Mouse (Mus musculus) limb, embryonic 15.5 days (tissue): ENCODE measurements around the gene Kin. TPM values are rescaled to one million over a fixed set of nuclear protein-coding genes. Genes with fewer than 3 reads are reported as not detected.

ENCODE experiments used
- ATAC-seq: fragments of 200-750 bp; cut with Nextera tagmentation; 2 replicates; pipeline ENCODE4 v1.8.0; 2017; ENCODE audit warnings: low read depth, moderate TSS enrichment; ENCODE audit not compliant: insufficient number of reproducible peaks, low FRiP score, low TSS enrichment
- H3K27ac ChIP-seq: fragments of 300-500 bp; sonication (generic); 2 replicates; pipeline ENCODE4 v1.5.1; 2015; ENCODE audit warnings: moderate library complexity, mild to moderate bottlenecking, inconsistent platforms
- H3K27me3 ChIP-seq: fragments of 300-500 bp; sonication (generic); 2 replicates; pipeline ENCODE4 v1.6.1; 2015; ENCODE audit warnings: inconsistent platforms
- H3K36me3 ChIP-seq: fragments of 300-500 bp; sonication (generic); 2 replicates; pipeline ENCODE4 v1.6.1; 2015; ENCODE audit warnings: inconsistent platforms
- H3K4me1 ChIP-seq: fragments of 300-500 bp; sonication (generic); 2 replicates; pipeline ENCODE4 v1.6.1; 2015; ENCODE audit warnings: inconsistent platforms
- H3K4me2 ChIP-seq: fragments of 300-500 bp; sonication (generic); 2 replicates; pipeline ENCODE4 v1.6.1; 2015; ENCODE audit warnings: mild to moderate bottlenecking, inconsistent platforms
- H3K4me3 ChIP-seq: fragments of 300-500 bp; sonication (generic); 2 replicates; pipeline ENCODE4 v1.5.1; 2015; ENCODE audit warnings: mild to moderate bottlenecking, inconsistent platforms
- H3K9ac ChIP-seq: fragments of 300-500 bp; sonication (generic); 2 replicates; pipeline ENCODE4 v1.6.1; 2015; ENCODE audit warnings: inconsistent platforms
- H3K9me3 ChIP-seq: fragments of 300-500 bp; sonication (generic); 2 replicates; pipeline ENCODE4 v1.6.1; 2016; ENCODE audit warnings: inconsistent platforms
- WGBS: fragments of 180-500 bp; shearing (Covaris S2); methylation state at CpG from one replicate; pipeline ENCODE4 v1.1.7; 2015; 5-methylcytosine and 5-hydroxymethylcytosine counted together
- polyA plus RNA-seq: library from polyadenylated mRNA; unstranded; fragments of >200 nt; fragmentation: Nextera tagmentation; extraction: Ambion mirVana; gene quantifications from 2 replicates; pipeline ENCODE4 v1.2.1, GENCODE M21; 2015

The Kin gene
- polyA plus RNA-seq = 27.5 and 28.8 TPM in 2 replicates

DNA sequence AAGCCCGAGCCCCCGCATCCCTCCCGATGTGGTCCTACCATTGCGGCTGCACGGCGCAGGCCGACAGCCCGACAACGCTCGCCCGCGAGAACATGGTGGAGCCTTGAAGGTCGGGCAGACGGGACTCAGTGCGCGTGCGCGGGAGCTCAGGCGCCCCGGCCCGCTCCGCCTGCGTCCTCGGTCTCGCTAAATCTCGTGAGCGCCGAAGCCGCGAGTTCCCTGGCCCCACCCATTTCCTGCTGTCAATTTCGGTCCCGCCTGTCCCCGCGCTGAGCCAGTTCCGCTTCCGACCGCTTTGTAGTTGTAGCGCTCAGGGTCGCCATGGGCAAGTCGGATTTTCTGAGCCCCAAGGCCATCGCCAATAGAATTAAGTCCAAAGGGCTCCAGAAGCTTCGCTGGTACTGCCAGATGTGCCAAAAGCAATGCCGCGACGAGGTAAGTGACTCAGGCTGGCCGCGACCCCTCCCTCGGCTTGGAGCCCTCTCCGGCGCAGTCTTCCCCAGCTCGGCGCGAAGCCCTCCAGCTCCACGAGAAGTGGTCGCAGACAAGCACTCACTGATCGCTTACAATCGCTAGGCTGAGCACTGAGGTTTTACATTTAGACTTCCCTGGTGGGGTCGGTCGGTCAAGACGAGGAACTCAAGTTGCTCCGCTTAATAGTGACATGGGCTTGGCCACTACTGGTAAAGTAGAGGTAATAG lies at the start of gene Kin, which contains the start of gene Atp5c1:
Kin (plus strand) TSS at position 284 of the 701 bp plus-strand sequence.
Atp5c1 (minus strand) TSS at position 201 of the 701 bp plus-strand sequence.
- no peaks in the 10 kb centered on the region for H3K9me3 ChIP-seq
- H3K4me1 ChIP-seq = peaks cover 30% of the 10 kb centered on the region
- no peaks in the 10 kb centered on the region for H3K27me3 ChIP-seq
- peak; percentile 96 for ATAC-seq
- no peaks in the 10 kb centered on the region; the same call in 1 of the 2 replicates for H3K36me3 ChIP-seq
- H3K9ac ChIP-seq = peak within 1 kb of the TSS; percentile 99
- peak within 1 kb of the TSS; percentile 94 for H3K27ac ChIP-seq
- WGBS = under 1% methylated on average over 61 of the region's 61 CpGs
- peak within 1 kb of the TSS; percentile 96 for H3K4me3 ChIP-seq
- H3K4me2 ChIP-seq = peak within 1 kb of the TSS; percentile 59

DNA sequence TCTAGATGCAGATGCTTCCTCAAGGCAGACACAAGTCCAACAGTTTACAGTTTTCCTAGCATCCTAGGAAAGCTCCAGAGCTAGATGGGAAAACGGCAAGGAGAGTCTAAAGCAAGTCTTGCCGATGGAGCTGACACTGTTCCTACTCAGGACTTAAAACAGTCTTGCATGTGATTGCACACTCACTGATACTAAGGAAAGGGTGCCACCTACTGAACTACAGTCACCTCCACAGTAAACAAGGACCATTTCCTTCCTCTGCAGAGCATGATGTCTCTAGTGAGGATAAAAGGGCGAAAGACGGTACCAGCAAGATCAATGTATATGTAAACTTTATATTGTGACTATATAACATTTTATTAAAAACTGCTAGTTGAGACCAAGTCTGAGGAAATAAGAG lies 46.7 kb upstream of the Kin start:
- WGBS = 63% methylated on average over 4 of the region's 4 CpGs
- no peak for ATAC-seq
- Histone ChIP-seq H3K4me2 (no peak overlapping the region), H3K9ac (no peak overlapping the region), H3K4me3 (no peak overlapping the region), H3K9me3 (no peaks in the 10 kb centered on the region), H3K36me3 (no peaks in the 10 kb centered on the region), H3K4me1 (no peaks in the 10 kb centered on the region), H3K27me3 (no peaks in the 10 kb centered on the region), H3K27ac (no peak overlapping the region)

DNA sequence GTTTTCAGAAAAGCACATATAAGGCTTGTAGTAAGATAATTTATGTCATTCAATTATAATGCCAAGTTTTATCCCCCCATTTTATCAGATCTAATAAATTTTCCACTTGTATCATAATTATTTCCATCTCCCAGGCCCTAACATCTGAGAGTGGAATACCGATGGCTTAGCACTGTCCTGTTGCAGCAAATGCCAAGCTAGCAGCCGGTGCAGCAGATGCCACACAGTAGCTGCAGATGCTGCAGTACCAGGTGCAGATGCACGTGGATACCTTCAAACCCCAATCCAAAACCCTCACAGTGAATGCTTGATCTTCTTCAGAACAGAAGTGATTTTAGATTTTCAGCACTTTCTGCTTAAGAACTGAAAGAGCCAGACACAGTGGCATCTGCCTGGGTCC lies 45.4 kb upstream of the Kin start:
- Histone ChIP-seq H3K27ac (no peak overlapping the region), H3K36me3 (peaks cover 9% of the 10 kb centered on the region), H3K27me3 (no peaks in the 10 kb centered on the region), H3K9me3 (no peaks in the 10 kb centered on the region), H3K4me3 (no peak overlapping the region), H3K9ac (no peak overlapping the region), H3K4me1 (no peaks in the 10 kb centered on the region), H3K4me2 (no peak overlapping the region)
- ATAC-seq = no peak
- WGBS = 72% methylated on average over 3 of the region's 3 CpGs

DNA sequence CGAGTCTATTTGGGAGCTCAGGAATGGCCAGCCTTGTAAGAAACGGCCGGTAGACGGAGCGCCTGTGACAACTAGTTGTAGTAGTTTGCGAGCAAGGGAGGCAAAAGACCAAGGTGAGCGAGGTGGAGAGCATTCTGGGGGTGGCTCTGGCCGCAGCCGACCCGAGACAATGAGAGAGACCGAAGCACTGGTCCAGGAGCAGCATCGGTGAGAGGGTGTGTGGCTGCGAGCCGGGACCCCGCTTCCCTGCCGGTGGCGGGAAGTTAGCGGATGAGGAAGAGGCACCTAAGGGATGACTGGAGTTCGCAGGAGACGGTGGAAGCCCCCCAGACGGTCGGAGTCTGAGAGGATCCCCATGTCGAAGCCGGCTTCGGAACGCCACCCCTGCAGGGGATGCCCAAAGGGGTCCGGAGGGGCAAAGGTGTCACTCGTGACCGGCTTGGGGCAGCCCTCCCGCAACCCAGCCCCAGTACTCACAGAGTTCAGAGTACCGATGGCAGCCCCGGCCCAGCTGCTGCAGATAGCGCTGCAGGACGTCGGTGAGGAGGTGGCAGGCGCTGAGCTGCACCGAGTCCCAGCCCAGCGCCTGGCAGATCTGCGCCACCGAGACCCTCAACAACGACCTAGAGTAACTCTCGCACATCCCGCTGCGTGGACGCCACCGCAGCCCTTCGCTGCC lies 32.5 kb upstream of the Kin start:
- WGBS = under 1% methylated on average over 47 of the region's 47 CpGs
- H3K9me3 ChIP-seq = no peaks in the 10 kb centered on the region
- peak; percentile 68; the same call in 1 of the 2 replicates for ATAC-seq
- H3K9ac ChIP-seq = peak overlapping the region; percentile 69
- H3K27ac ChIP-seq = no peak overlapping the region
- H3K4me3 ChIP-seq = peak overlapping the region; percentile 77
- peaks cover 10% of the 10 kb centered on the region for H3K4me1 ChIP-seq
- H3K36me3 ChIP-seq = no peaks in the 10 kb centered on the region
- H3K27me3 ChIP-seq = no peaks in the 10 kb centered on the region
- H3K4me2 ChIP-seq = peak overlapping the region; percentile 69

DNA sequence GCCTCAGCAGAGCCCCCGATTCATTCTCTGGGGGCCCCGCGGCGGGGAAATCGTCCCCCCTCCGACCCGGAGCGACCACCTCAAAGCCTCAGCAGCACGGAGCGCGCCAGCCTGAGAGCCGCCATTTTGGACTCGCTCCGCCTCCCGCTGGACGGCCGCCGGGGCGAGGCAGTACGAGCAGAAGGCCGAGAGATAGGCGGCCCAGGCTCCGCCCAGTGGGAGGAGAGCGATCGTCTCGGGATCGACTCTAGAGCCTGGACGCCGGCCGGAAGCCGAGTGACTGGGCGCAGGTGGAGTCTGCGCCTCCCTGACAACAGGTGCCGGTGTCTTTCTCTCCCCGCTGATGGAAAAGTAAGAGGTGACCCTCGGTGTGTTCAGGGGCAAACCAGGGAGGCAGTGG lies 31.9 kb upstream of the Kin start, which contains the start of gene Taf3:
Taf3 (minus strand) TSS at position 136 of the 400 bp plus-strand sequence.
- Histone ChIP-seq H3K4me1 (peaks cover 10% of the 10 kb centered on the region), H3K4me2 (peak within 1 kb of the TSS; percentile 69), H3K27me3 (no peaks in the 10 kb centered on the region), H3K9ac (peak within 1 kb of the TSS; percentile 69), H3K4me3 (peak within 1 kb of the TSS; percentile 77), H3K27ac (no peak within 1 kb of the TSS), H3K9me3 (no peaks in the 10 kb centered on the region), H3K36me3 (no peaks in the 10 kb centered on the region)
- peak; percentile 86 for ATAC-seq
- whole genome bisulfite sequencing = under 1% methylated on average over 36 of the region's 36 CpGs

DNA sequence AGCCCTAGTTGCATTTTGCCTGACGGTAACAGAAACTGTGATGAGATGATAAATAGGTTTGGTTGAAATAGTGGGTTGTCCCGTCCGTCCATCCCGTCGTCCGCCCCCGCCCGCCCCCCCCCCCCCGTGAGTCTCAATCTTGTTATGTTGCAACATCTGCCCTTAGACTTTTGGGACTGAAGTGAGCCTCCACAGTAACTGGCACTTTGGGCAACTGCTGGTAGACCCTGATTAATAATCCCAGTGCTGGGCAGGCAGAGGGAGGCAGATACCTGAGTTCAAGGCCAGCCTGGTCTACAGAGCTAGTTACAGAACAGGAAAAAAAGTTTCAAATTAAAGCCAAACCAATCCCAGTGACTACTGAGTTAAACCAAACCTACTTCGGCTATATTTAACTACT lies 30.9 kb upstream of the Kin start:
- Histone ChIP-seq H3K27me3 (no peaks in the 10 kb centered on the region), H3K4me2 (peak overlapping the region; percentile 53), H3K36me3 (peaks cover 3% of the 10 kb centered on the region; the same call in 1 of the 2 replicates), H3K9ac (no peak overlapping the region), H3K4me3 (peak overlapping the region; percentile 77), H3K4me1 (peaks cover 10% of the 10 kb centered on the region), H3K9me3 (no peaks in the 10 kb centered on the region), H3K27ac (no peak overlapping the region)
- no peak for ATAC-seq
- 11% methylated on average over 10 of the region's 10 CpGs for WGBS

DNA sequence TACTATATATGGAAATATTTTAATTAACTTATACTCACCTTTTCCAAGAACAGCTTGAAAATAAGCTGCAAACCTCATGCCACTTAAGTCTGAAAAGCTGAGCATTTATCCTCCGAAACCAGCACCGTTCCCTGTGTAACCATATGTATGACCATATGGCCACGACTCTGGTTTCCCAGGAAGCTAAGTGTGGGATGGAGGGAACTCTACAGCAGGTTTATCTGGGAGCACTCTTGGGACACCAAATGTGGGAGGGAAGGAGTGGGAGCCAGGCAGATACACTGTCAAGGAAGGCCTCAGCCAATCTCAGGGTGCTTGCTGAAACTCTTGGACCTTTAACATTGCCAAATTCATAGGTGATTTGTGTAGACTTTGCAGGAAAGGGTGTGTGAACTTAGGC lies 29.5 kb upstream of the Kin start:
- Histone ChIP-seq H3K27me3 (no peaks in the 10 kb centered on the region), H3K27ac (no peak overlapping the region), H3K36me3 (peaks cover 17% of the 10 kb centered on the region), H3K9me3 (no peaks in the 10 kb centered on the region), H3K4me1 (peaks cover 10% of the 10 kb centered on the region), H3K4me2 (no peak overlapping the region), H3K9ac (no peak overlapping the region), H3K4me3 (no peak overlapping the region)
- no peak for ATAC-seq
- WGBS = 87% methylated on average over 3 of the region's 3 CpGs

DNA sequence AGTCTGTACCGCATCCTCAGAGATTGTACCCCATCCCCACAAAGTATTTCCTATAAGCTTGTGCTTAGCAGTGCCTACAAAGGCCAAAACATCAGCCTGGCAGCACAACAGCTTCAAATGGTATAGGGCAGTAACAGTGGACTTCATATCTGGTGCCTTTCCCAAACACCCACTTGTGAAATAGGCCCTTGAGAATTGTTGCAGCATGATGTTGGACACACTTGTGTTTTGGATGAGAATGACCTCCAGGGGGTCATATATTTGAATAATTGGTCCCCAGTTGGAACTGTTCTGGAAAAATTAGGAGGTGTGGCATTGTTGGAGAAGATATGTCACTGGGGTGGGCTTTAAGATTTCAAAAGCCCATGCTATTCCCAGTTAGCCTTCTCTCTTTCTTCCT lies 28.4 kb upstream of the Kin start:
- Histone ChIP-seq H3K36me3 (peaks cover 26% of the 10 kb centered on the region), H3K4me1 (peaks cover 9% of the 10 kb centered on the region), H3K9ac (no peak overlapping the region), H3K9me3 (no peaks in the 10 kb centered on the region), H3K4me2 (no peak overlapping the region), H3K4me3 (no peak overlapping the region), H3K27ac (no peak overlapping the region), H3K27me3 (no peaks in the 10 kb centered on the region)
- 89% methylated on average over 1 of the region's 1 CpGs for WGBS
- no peak for ATAC-seq

DNA sequence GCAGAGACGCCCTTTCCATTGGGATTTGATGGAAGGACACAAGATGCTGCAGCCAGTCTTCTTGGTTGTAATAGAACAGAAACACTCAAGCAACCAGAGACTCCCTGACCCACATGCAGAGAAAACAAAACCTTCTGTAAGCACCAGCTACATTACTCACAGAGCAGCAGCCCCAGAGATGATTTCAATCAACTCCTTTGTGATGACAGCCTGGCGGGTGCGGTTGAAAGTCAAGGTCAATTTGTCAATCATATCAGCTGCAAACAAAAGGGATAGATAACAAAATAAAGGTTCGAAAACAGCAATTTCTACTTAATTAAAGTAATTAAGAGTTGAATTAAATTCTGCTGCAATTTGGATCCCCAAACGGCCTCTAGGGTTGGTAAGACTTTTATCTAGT lies 21.6 kb upstream of the Kin start:
- Histone ChIP-seq H3K9ac (no peak overlapping the region), H3K4me3 (no peak overlapping the region), H3K27ac (no peak overlapping the region), H3K4me1 (no peaks in the 10 kb centered on the region), H3K4me2 (no peak overlapping the region), H3K36me3 (peaks cover 78% of the 10 kb centered on the region), H3K9me3 (no peaks in the 10 kb centered on the region), H3K27me3 (no peaks in the 10 kb centered on the region)
- ATAC-seq = no peak
- WGBS = 89% methylated on average over 5 of the region's 5 CpGs

DNA sequence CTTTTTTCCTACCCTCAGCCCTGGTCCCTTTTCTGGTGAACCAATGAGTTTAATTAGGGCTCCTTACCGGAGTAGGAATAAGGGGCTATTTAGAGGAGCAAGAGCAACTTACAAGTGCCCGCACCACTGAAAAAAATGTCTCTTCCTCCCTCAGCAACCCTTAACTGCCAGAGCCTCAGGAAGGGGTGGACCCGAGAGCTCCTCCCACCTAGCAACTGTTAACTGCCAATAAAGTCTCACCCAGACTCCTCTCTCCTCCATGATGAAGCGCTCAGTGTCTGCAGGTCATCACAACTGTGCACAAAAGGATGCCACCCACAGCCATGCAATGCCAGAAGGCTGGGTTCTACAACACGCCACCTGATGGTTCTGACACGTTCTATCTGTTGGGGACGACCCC lies 8.6 kb upstream of the Kin start:
- H3K36me3 ChIP-seq = peaks cover 29% of the 10 kb centered on the region
- no peaks in the 10 kb centered on the region for H3K9me3 ChIP-seq
- H3K4me2 ChIP-seq = no peak overlapping the region
- 72% methylated on average over 7 of the region's 7 CpGs for WGBS
- H3K4me3 ChIP-seq = no peak overlapping the region
- no peak overlapping the region for H3K27ac ChIP-seq
- ATAC-seq = no peak
- H3K27me3 ChIP-seq = no peaks in the 10 kb centered on the region
- no peak overlapping the region for H3K9ac ChIP-seq
- 0 out of 2 replicates have a peak, but pooled peaks cover 2% of the 10 kb centered on the region for H3K4me1 ChIP-seq

DNA sequence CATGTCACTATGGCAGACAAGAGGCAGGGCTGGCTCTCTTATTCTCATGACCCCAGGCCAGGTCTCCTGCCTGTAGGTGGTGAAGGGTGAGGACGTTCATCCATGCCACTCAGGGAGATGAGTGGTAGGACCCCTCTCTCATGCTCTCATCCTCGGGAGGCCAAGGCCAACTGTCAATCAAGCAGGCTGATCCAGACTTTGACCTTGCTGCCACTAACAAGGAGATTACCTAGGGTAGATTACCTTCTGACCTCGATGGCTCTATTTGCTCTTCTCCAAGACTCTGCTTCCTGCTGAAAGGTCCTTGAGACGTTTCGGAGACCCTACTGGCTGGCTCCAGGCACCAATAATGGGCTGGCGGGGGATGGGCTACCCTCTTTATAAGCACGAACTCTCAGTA lies 5.9 kb upstream of the Kin start:
- Histone ChIP-seq H3K36me3 (0 out of 2 replicates have a peak, but pooled peaks cover 9% of the 10 kb centered on the region), H3K4me1 (peaks cover 20% of the 10 kb centered on the region), H3K9ac (no peak overlapping the region), H3K4me2 (no peak overlapping the region), H3K27me3 (no peaks in the 10 kb centered on the region), H3K9me3 (no peaks in the 10 kb centered on the region), H3K4me3 (no peak overlapping the region), H3K27ac (no peak overlapping the region)
- ATAC-seq = no peak
- 83% methylated on average over 7 of the region's 7 CpGs for WGBS

DNA sequence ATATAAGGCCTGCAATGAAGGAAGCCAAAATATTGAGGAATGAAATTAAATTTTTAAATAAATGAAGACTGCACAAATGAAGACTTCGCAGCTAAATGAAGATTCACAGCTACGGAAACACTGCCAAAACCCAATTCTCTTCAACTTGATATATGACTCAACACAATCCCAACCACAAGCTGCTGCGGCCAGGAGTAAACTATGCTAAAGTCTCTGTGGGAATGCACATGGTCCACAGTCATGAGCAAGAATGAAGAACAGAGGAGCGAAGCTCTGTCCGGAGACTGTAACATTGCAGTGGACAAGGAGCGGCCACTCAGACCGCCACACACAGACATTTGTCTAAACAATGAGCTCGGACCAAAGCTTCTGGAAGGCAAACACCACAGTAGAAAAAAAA lies 3.7 kb upstream of the Kin start:
- H3K4me3 ChIP-seq = no peak overlapping the region
- H3K9me3 ChIP-seq = no peaks in the 10 kb centered on the region
- peaks cover 25% of the 10 kb centered on the region for H3K4me1 ChIP-seq
- no peak overlapping the region for H3K27ac ChIP-seq
- no peak for ATAC-seq
- 90% methylated on average over 8 of the region's 8 CpGs for WGBS
- no peak overlapping the region for H3K4me2 ChIP-seq
- H3K27me3 ChIP-seq = no peaks in the 10 kb centered on the region
- no peak overlapping the region for H3K9ac ChIP-seq
- H3K36me3 ChIP-seq = 0 out of 2 replicates have a peak, but pooled peaks cover 7% of the 10 kb centered on the region
